In genomic region chr3:94442951-94443596, GRCm38 (mm10) we compare ENCODE assay signal across 8 mouse cellular contexts. TPM values are rescaled to one million over a fixed set of nuclear protein-coding genes. Genes with fewer than 3 reads are reported as not detected.
DNase-seq lines count a peak whose midpoint lies in the region; ATAC-seq lines count a peak whose summit lies in the region.

Mrpl9 (plus strand) TSS chr3:94443318.

- H3K4me2 ChIP-seq in hindbrain, embryonic 11.5 days (replicated peaks; ENCODE audit: low read depth, low read length) = peak within 1 kb of the TSS; percentile 46

- H3K4me1 ChIP-seq in hindbrain, embryonic 11.5 days (replicated peaks; ENCODE audit: control insufficient read depth, insufficient read depth, low read length) = peaks cover 2% of the 10 kb centered on the region; the same call in 1 of the 2 replicates

- no peaks in the 10 kb centered on the region for H3K9me3 ChIP-seq in hindbrain, embryonic 11.5 days (ENCODE audit: control insufficient read depth, low read length)

- peak; percentile 96 for DNase-seq in MN1 (ENCODE audit: low spot score)
- DNase-seq in cerebellum, adult 9-10 months = peak; percentile 93
- DNase-seq in frontal cortex, adult 2 months (ENCODE audit: extremely low spot score in 1 of 2, low spot score in 1 of 2) = peak; percentile 77 to 97
- peak; percentile 98 for DNase-seq in hindbrain, embryonic 11.5 days (ENCODE audit: low spot score)
- DNase-seq in layer of hippocampus, postnatal 10 days (ENCODE audit: low spot score in 2 of 2) = peak; percentile 95 to 96
- DNase-seq in lung, postnatal 10 days = peak; percentile 95
- peak; percentile 96 for DNase-seq in ovary, postnatal 36 days (ENCODE audit: low spot score)
- DNase-seq in thymus, postnatal 25 days = peak; percentile 96

- H3K4me3 ChIP-seq in hindbrain, embryonic 11.5 days (ENCODE audit: low read depth, low read length) = peak within 1 kb of the TSS; percentile 74

- H3K36me3 ChIP-seq in hindbrain, embryonic 11.5 days (ENCODE audit: control insufficient read depth, insufficient read depth, low read length) = peaks cover 7% of the 10 kb centered on the region

- peak within 1 kb of the TSS; percentile 86 for H3K9ac ChIP-seq in hindbrain, embryonic 11.5 days (ENCODE audit: low read depth, low read length)

- peak; percentile 98 for ATAC-seq in hindbrain, embryonic 11.5 days (ENCODE audit: low FRiP score)

- H3K27me3 ChIP-seq in hindbrain, embryonic 11.5 days (ENCODE audit: control insufficient read depth, insufficient read depth, low read length) = no peaks in the 10 kb centered on the region

- H3K27ac ChIP-seq in hindbrain, embryonic 11.5 days (ENCODE audit: low read depth, low read length) = peak within 1 kb of the TSS; percentile 55; the same call in 1 of the 2 replicates

- WGBS in hindbrain, embryonic 11.5 days = 1% methylated on average over 39 of the region's 39 CpGs

RNA-seq across cellular contexts. Expression of gene Mrpl9, which starts in this region (rescaled TPM):
- polyA plus RNA-seq in frontal cortex, adult 2 months (2012; rRNA removed) = 49.4 and 52.5 TPM in 2 replicates
- polyA plus RNA-seq in hindbrain, embryonic 11.5 days (2014; fragmentation: Nextera tagmentation; extraction: Ambion mirVana) = 70.5 and 72.1 TPM in 2 replicates
- total RNA-seq in layer of hippocampus, postnatal 10 days (2021) = 10 to 100 TPM; 45.3 to 48.8 TPM

Comparison
In these comparisons a context has a peak if more than half of its experiments do, and no peak if none do; other contexts are left out.
1. Peak in every context shown above with its lines: DNase-seq, ATAC-seq, H3K4me3 ChIP-seq and H3K27ac ChIP-seq.